Mouse (Mus musculus) limb, embryonic 13.5 days (tissue): ENCODE measurements around the gene Sorcs2. TPM values are rescaled to one million over a fixed set of nuclear protein-coding genes. Genes with fewer than 3 reads are reported as not detected.

Source experiments
- ATAC-seq: fragments of 200-750 bp; cut with Nextera tagmentation; 2 replicates; pipeline ENCODE4 v1.8.0; 2017; ENCODE audit warnings: low read depth, moderate number of reproducible peaks, moderate TSS enrichment; ENCODE audit not compliant: low FRiP score
- H3K27ac ChIP-seq: fragments of 300-500 bp; sonication (generic); 2 replicates; pipeline ENCODE4 v1.5.1; 2015; ENCODE audit warnings: inconsistent platforms, mild to moderate bottlenecking, moderate library complexity
- H3K27me3 ChIP-seq: fragments of 300-500 bp; sonication (generic); 2 replicates; pipeline ENCODE4 v1.6.1; 2015; ENCODE audit warnings: mild to moderate bottlenecking, inconsistent platforms
- H3K36me3 ChIP-seq: fragments of 300-500 bp; sonication (generic); 2 replicates; pipeline ENCODE4 v1.6.1; 2015; ENCODE audit warnings: inconsistent platforms, mild to moderate bottlenecking, moderate library complexity
- H3K4me1 ChIP-seq: fragments of 300-500 bp; sonication (generic); 2 replicates; pipeline ENCODE4 v1.6.1; 2015; ENCODE audit warnings: inconsistent platforms
- H3K4me2 ChIP-seq: fragments of 300-500 bp; sonication (generic); replicated peaks from 2 replicates; pipeline ENCODE4 v1.6.1; 2015; ENCODE audit warnings: inconsistent platforms, mild to moderate bottlenecking, moderate library complexity
- H3K4me3 ChIP-seq: fragments of 300-500 bp; sonication (generic); 2 replicates; pipeline ENCODE4 v1.5.1; 2015; ENCODE audit warnings: moderate library complexity, mild to moderate bottlenecking, inconsistent platforms
- H3K9ac ChIP-seq: fragments of 300-500 bp; sonication (generic); 2 replicates; pipeline ENCODE4 v1.6.1; 2015; ENCODE audit warnings: mild to moderate bottlenecking, inconsistent platforms
- H3K9me3 ChIP-seq: fragments of 300-500 bp; sonication (generic); 2 replicates; pipeline ENCODE4 v1.6.1; 2016; ENCODE audit warnings: inconsistent platforms
- WGBS: fragments of 180-500 bp; shearing (Covaris S2); methylation state at CpG from one replicate; pipeline ENCODE4 v1.1.7; 2015; 5-methylcytosine and 5-hydroxymethylcytosine counted together
- polyA plus RNA-seq: library from polyadenylated mRNA; unstranded; fragments of >200 nt; fragmentation: Nextera tagmentation; extraction: Ambion mirVana; gene quantifications from 2 replicates; pipeline ENCODE4 v1.2.1, GENCODE M21; 2015

Gene Sorcs2
- polyA plus RNA-seq, 1 experiment from 2014 or later = 23.0 TPM

DNA sequence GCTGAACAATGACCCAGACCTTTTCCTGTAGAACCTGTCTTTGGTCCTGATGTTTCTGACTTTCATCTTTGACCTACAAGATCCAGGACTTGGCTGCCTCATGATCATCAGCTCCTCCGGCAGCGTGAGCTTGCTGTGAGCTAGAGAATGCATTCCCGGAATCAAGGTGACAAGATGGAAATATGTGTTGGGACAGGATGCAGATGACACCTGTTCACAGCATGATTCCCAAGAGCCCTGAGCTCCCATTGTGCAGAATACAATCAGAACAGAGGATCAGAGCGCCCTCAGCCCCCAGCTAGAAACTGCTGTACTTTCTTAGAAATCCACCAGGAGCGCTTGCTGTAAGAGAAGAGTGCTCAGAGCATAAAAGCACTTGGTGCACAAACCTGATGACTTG is 311.0 kb downstream of the Sorcs2 start:
- Histone ChIP-seq H3K4me3 (no peak overlapping the region), H3K9me3 (no peaks in the 10 kb centered on the region), H3K4me2 (no peak overlapping the region), H3K27me3 (no peaks in the 10 kb centered on the region), H3K4me1 (peaks cover 11% of the 10 kb centered on the region), H3K9ac (no peak overlapping the region), H3K36me3 (no peaks in the 10 kb centered on the region), H3K27ac (no peak overlapping the region)
- 86% methylated on average over 5 of the region's 5 CpGs for whole genome bisulfite sequencing
- ATAC-seq = no peak

DNA sequence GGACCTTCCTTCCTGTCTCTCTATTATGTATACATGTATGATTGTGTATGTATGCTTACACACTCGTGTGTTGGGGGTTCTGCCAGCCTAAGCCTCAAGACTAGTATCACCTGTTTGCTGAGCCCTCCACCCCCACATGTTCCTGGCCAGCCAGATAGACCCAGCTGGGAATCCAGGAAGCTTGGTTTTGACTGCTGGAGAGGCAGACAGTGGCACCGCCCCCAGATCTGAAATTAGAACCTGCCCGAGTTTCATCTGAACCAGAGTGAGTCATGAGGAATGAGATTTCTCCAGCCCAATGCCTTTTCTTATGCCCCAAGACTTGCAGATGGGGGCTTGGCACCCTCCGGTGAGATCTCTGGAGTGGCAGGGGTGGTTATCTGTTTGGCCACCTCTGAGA is 312.3 kb downstream of the Sorcs2 start:
- Histone ChIP-seq H3K27ac (no peak overlapping the region), H3K4me2 (no peak overlapping the region), H3K9ac (0 out of 2 replicates have a peak overlapping the region, but pooled peaks have one; percentile 13), H3K9me3 (no peaks in the 10 kb centered on the region), H3K27me3 (no peaks in the 10 kb centered on the region), H3K36me3 (no peaks in the 10 kb centered on the region), H3K4me1 (peaks cover 11% of the 10 kb centered on the region), H3K4me3 (no peak overlapping the region)
- 72% methylated on average over 4 of the region's 4 CpGs for WGBS
- no peak for ATAC-seq

DNA sequence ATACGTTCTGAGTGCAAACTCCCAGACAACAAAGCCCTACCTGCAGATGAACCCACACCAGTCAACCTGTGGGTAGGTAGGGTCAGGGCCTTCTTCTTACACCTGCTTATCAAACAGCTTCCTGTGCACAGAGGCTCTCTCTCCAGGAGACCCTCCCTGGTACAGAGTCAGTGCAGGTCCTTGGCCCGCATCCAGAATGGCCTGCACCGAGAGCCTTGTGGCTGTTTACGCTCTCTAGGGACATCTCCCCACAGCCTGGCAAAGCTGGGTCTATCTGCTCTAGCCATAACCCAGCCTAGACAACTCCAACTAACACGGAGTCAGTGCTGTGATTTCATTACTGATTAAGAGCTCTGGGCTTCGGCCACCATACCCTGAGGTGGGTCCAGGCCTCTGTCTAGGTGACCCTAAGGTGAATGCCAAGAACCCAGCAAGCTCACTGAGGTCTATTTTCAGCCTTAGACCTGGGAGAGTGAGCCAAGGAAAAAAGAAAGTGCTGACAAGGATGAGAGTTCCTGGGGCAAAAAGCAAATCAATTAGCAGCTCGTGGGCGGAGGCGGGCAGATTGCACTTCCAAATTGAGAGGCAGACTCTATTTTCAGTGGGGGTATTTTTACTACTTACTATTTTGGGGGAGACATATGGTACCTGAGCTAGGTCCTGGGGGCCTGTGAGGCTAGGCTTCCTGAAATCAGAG is 313.9 kb downstream of the Sorcs2 start:
- H3K4me1 ChIP-seq = peaks cover 7% of the 10 kb centered on the region
- 85% methylated on average over 9 of the region's 9 CpGs for WGBS
- no peak overlapping the region for H3K9ac ChIP-seq
- no peaks in the 10 kb centered on the region for H3K27me3 ChIP-seq
- no peak for ATAC-seq
- no peaks in the 10 kb centered on the region for H3K9me3 ChIP-seq
- H3K36me3 ChIP-seq = no peaks in the 10 kb centered on the region
- H3K4me3 ChIP-seq = no peak overlapping the region
- no peak overlapping the region for H3K4me2 ChIP-seq
- H3K27ac ChIP-seq = no peak overlapping the region

DNA sequence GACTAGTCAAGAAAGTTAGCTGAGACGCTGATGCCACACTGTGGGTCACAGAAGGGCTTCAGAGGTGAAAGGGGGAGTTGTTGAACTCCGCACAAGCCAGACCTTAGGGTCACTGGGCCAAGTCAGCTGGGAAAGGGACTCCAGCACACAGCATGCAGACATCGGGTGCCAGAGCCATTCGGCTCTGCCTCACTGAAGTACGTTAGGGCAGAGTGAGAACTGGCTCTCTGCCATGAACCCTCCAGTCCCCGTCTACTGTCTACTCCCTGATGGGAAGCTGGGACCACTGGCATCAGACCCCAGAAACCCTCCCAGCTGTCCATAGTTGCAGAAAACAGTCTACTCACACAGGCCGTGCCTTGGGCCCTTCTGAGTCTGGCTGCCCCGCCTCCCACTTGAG is 316.9 kb downstream of the Sorcs2 start:
- no peaks in the 10 kb centered on the region for H3K27me3 ChIP-seq
- peaks cover 7% of the 10 kb centered on the region for H3K4me1 ChIP-seq
- no peak overlapping the region for H3K4me2 ChIP-seq
- no peaks in the 10 kb centered on the region; the same call in 1 of the 2 replicates for H3K36me3 ChIP-seq
- no peaks in the 10 kb centered on the region for H3K9me3 ChIP-seq
- WGBS = 77% methylated on average over 8 of the region's 8 CpGs
- H3K9ac ChIP-seq = no peak overlapping the region
- H3K4me3 ChIP-seq = no peak overlapping the region
- H3K27ac ChIP-seq = no peak overlapping the region
- ATAC-seq = no peak

DNA sequence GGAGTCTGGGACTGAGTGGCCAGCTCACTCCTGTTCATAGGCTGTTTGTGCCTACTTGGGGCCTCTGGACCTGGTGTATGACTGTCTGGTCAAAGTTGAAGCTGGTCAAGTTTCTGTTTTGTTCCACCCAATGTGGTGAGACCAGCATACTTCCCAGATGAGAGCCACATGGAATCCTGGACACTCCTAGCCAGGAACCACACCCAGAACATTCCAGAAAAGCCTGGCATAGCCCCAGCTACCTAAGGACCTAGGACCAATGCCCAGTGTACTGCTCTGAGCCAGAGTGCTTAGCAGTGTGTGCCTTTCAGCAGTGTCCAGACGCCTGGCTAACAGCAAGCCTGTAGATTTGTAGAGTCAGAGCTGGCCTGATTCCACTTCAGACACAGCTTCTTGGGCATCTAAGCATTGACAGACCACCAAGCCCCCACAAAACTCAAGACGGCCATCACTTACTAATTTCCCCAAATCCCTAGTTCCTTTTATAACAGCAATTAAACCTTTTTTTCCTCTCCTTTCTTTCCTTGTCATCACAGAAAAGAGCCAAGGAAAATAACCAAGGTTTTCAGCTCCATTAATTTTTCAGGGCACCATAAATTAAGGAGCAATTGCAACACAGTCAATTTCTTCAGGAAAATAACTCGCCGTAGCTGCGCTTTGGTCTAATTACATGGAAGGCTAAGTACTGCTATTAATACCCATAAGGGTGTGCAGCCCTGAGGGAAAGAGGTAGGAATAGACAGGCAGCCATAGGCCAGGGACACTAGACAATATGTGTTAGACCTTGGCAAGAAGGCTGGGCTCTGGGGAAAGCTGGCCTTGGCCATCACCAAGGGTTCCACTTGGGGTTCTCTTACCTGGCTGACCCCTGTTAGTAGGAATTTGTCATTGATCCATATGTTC is 322.5 kb downstream of the Sorcs2 start:
- Histone ChIP-seq H3K4me2 (no peak overlapping the region), H3K4me1 (peaks cover 16% of the 10 kb centered on the region), H3K4me3 (no peak overlapping the region), H3K27ac (no peak overlapping the region; the same call in 1 of the 2 replicates), H3K36me3 (peaks cover 3% of the 10 kb centered on the region; the same call in 1 of the 2 replicates), H3K27me3 (no peaks in the 10 kb centered on the region; the same call in 1 of the 2 replicates), H3K9ac (no peak overlapping the region), H3K9me3 (peaks cover 4% of the 10 kb centered on the region; the same call in 1 of the 2 replicates)
- 44% methylated on average over 5 of the region's 5 CpGs for WGBS
- ATAC-seq = peak; percentile 40; the same call in 1 of the 2 replicates

DNA sequence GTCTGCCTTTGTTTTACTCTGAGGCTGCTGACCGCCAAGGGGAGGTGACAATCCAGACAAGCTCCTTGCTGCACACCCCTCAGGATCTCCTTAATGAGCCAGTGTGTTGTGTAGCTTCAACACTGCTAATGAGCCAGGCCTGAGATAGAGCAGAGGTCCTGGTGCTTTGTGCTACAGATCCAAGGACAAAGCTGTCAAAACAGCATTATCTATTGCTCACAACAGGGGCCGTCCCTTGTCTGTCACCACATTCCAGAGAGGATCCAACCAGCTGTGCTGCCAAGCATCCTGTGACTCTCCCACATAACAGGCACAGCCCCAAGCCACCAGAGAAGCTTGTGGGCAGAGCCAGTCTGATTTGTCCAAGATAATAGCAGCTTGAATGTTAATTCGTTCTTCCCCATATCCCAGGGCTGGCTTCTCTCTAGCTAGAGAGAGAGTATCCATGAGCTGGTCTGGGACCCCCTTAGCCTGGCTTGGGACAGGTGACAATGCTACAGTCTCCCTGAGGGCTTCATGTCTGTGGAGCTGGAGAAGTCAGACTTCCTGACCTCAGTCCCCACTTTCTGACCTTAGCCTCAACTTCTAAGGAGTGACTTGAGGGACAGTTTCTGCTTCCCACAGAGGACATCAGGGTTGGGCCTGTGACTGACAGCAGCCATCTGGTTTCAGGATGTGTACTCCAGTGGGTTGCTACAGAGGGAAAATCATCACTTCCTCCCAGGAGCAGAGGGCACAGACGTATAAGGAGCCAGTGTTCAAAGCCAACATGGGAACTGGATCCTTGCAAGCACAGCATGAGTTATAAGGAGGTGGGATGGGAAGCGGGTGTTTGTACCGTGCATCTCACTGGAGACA is 328.2 kb downstream of the Sorcs2 start:
- Histone ChIP-seq H3K36me3 (peaks cover 5% of the 10 kb centered on the region), H3K4me3 (no peak overlapping the region), H3K9me3 (peaks cover 4% of the 10 kb centered on the region; the same call in 1 of the 2 replicates), H3K4me2 (no peak overlapping the region), H3K27ac (no peak overlapping the region), H3K4me1 (peaks cover 24% of the 10 kb centered on the region), H3K9ac (peak overlapping the region; percentile 8; the same call in 1 of the 2 replicates), H3K27me3 (peaks cover 8% of the 10 kb centered on the region; the same call in 1 of the 2 replicates)
- ATAC-seq = peak; percentile 40
- WGBS = 53% methylated on average over 6 of the region's 6 CpGs

DNA sequence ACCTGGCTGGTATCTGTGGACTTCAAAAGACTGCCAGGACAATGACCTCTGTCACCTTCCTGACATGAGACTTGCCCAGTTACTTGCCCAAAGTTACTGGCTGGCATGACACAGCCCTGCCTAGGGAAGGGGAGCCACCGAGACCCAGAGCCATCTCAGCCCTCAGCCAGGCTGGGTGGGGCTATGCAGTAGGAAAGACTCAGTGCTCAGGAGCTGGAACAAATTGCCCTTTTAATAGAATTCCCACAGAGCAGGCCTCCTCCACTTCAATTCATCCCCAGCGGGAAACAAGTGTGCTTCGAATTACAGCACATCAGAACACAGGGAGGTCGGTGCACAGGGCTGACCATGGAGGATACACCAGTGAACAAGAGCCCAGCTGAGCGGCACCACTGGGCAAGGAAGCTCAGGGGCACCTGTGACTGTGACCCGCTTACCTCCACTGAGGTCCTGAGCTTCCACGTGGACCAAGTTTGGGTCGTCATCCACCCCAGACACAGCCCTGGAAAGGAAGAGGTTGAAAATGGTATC is 330.2 kb downstream of the Sorcs2 start:
- H3K4me1 ChIP-seq = peaks cover 24% of the 10 kb centered on the region
- H3K9ac ChIP-seq = no peak overlapping the region
- ATAC-seq = no peak
- peaks cover 2% of the 10 kb centered on the region for H3K36me3 ChIP-seq
- no peak overlapping the region for H3K4me2 ChIP-seq
- H3K4me3 ChIP-seq = no peak overlapping the region
- H3K27ac ChIP-seq = no peak overlapping the region
- WGBS = 36% methylated on average over 8 of the region's 8 CpGs
- H3K9me3 ChIP-seq = no peaks in the 10 kb centered on the region
- H3K27me3 ChIP-seq = peaks cover 8% of the 10 kb centered on the region; the same call in 1 of the 2 replicates

DNA sequence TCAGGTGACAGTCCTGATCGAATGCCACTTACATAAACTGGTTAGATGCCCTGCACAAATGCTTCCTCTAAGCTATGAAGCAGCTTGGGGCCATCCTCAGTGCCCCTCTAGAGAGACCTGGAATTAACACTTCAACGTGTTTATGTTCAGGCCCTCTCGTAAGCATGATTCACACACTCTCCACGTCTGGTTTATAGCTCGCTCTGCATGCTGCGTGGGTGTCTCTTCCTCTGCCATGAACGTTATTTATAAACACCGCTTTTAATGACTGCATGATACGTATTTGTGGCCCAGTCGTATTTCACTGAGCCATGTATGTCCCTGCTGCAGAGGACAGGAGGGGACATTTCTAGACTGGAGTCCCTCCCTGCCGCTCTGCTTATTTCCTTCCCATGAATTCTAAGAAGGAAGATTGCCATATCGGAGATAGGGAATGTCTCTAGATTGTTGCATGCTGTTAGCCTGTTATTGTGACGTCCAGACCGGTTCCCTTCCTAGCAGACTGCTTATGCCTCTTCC is 340.1 kb downstream of the Sorcs2 start:
- no peak overlapping the region for H3K27ac ChIP-seq
- no peak overlapping the region for H3K4me3 ChIP-seq
- no peak overlapping the region for H3K9ac ChIP-seq
- no peaks in the 10 kb centered on the region for H3K27me3 ChIP-seq
- H3K4me2 ChIP-seq = no peak overlapping the region
- peaks cover 49% of the 10 kb centered on the region for H3K36me3 ChIP-seq
- 64% methylated on average over 14 of the region's 14 CpGs for WGBS
- ATAC-seq = no peak
- no peaks in the 10 kb centered on the region for H3K4me1 ChIP-seq
- H3K9me3 ChIP-seq = peaks cover 6% of the 10 kb centered on the region; the same call in 1 of the 2 replicates

DNA sequence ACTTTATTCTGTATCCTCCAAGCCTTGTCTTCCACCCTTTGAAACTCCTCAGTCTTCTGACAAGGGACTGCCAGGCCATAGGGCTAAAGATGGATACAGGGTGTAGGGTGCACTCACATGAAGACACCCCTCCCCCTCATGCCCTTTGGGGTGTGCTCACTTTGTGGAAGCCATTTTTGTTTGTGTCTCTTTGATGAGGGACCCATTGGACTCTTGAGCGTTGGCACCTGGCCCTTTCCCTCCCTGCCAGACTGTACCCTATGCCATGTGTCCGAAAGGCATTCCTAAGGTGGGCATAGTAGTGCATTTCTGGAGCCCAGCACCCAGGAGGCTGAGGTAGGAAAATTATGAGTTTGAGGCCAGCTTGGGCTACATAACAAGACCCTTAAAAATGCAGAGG is 341.0 kb downstream of the Sorcs2 start:
- H3K27me3 ChIP-seq = no peaks in the 10 kb centered on the region
- peaks cover 6% of the 10 kb centered on the region; the same call in 1 of the 2 replicates for H3K9me3 ChIP-seq
- H3K4me1 ChIP-seq = no peaks in the 10 kb centered on the region
- WGBS = 97% methylated on average over 2 of the region's 2 CpGs
- no peak for ATAC-seq
- H3K36me3 ChIP-seq = peaks cover 46% of the 10 kb centered on the region
- H3K9ac ChIP-seq = no peak overlapping the region
- no peak overlapping the region for H3K4me3 ChIP-seq
- no peak overlapping the region for H3K4me2 ChIP-seq
- no peak overlapping the region for H3K27ac ChIP-seq

DNA sequence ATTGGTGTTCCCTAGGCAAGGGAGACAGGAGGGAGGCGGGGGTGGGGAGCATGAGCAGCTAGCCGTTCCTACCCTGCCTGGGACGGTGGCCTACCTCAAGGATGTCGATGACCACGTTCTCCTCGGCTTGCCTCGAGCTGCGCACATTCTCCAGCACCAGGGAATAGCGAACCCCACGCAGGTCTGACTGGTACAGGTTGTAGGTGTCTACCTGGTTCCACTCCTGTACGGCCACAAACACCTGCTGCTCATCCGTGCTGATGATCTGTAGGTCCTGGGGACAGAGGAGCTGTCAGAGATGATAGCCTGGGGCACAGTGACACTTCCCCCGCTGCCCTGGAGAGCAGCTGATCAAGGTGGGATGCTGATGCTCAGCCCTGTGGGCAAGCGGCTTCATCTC is 342.1 kb downstream of the Sorcs2 start:
- WGBS = 83% methylated on average over 14 of the region's 14 CpGs
- ATAC-seq = no peak
- H3K36me3 ChIP-seq = peaks cover 43% of the 10 kb centered on the region

DNA sequence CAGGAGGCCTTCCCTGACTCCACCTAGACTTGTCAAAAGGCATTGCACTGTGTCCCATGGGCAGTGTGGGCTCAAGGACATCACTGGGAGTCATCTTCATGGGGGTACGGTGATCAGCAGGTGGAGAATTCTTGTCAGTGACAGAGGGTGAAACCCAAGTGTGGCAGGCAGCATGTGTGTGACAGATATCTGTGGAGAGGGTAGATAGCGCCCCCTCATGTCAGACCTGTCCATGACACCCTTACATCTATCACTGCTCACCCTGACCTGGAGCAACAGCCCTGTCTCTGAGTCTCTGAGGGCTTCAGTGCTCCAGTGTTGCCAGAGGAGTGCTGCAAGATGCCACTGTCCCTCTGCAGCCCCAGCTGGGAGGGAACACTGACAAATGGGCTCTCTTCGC is 343.4 kb downstream of the Sorcs2 start:
- Histone ChIP-seq H3K4me2 (no peak overlapping the region), H3K9me3 (no peaks in the 10 kb centered on the region), H3K9ac (no peak overlapping the region), H3K27me3 (no peaks in the 10 kb centered on the region), H3K36me3 (peaks cover 39% of the 10 kb centered on the region), H3K27ac (no peak overlapping the region), H3K4me3 (no peak overlapping the region), H3K4me1 (no peaks in the 10 kb centered on the region)
- no peak for ATAC-seq
- 68% methylated on average over 3 of the region's 3 CpGs for WGBS

More for the DNA sequence above, 342.1 kb downstream of the Sorcs2 start:
- Histone ChIP-seq H3K27ac (no peak overlapping the region), H3K4me2 (no peak overlapping the region), H3K4me3 (no peak overlapping the region), H3K9me3 (peaks cover 6% of the 10 kb centered on the region; the same call in 1 of the 2 replicates), H3K4me1 (no peaks in the 10 kb centered on the region), H3K27me3 (no peaks in the 10 kb centered on the region), H3K9ac (no peak overlapping the region)
